Mouse (Mus musculus) kidney, adult 2 months (tissue): ENCODE data around the gene Aoc2.

Source experiments
- CTCF ChIP-seq: fragments of 200-500 bp; conservative IDR thresholded peaks from 2 replicates; pipeline ENCODE4 v1.5.1; 2011; ENCODE audit warnings: low read depth, mild to moderate bottlenecking, control low read depth, low read length, moderate library complexity, mixed read lengths; ENCODE audit not compliant: insufficient read depth, insufficient read length
- POLR2A ChIP-seq: fragments of 200-500 bp; IDR thresholded peaks from one replicate; pipeline ENCODE4 v1.6.1; 2011; ENCODE audit warnings: low read depth, low read length, control low read depth

GRCm38 (mm10) chr11:101279193-101279569, 45.7 kb upstream of the Aoc2 start:
- TF ChIP-seq CTCF (no peak), POLR2A (no peak)
